Mouse (Mus musculus): ENCODE data around the gene Nudc.

DNA sequence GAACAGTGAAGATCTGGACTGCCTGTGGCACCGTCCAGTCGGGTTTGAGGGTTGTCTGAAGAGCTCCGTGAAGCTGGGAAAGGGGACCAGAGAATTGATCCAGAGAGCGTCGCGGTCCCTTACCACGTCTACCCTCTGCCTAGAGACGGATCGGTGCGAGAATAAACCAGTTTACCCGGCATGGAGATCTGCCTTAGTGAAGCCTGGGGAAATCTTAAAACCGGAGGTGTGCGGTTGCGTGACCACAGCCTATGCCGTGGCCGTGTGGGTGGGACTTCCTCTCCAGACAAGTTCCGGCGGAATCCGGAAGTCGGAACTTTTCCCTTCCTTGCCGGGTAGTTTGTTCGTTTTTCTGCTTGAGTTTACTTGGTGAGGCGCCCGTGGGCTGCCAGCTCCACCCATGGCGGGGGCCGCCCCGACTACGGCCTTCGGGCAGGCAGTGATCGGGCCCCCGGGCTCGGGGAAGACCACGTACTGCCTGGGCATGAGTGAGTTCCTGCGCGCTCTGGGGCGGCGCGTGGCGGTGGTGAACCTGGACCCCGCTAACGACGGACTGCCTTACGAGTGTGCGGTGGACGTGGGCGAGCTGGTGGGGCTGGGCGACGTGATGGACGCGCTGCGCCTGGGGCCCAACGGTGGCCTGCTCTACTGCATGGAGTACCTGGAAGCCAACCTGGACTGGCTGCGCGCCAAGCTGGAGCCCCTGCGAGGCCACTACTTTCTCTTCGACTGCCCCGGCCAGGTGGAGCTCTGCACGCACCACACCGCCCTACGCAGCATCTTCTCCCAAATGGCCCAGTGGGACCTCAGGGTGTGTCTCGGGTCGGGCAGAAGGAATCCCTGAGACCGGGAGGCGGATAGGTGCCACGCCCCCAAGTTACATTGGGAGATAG lies 38.5 kb upstream of the Nudc start, which contains the start of gene Gpn2:
- TF ChIP-seq EP300 (IDR thresholded peaks at IDR 0.05; ENCODE audit: low read depth) (0 out of 2 replicates have a peak, but pooled peaks have one; percentile 9), CTCF (IDR thresholded peaks at IDR 0.05; ENCODE audit: low read depth) (no peak)
